20 mouse cellular contexts compared by ENCODE assay signal in genomic region chr5:134960430-134960829, GRCm38 (mm10). TPM values are rescaled to one million over a fixed set of nuclear protein-coding genes. Genes with fewer than 3 reads are reported as not detected.
DNase-seq lines count a peak whose midpoint lies in the region; ATAC-seq and TF ChIP-seq lines count a peak whose summit lies in the region.
"Had no signal": no experiment of that assay in that cellular context is flagged by ENCODE, and none has a peak within 500 bp of the region (broad histone marks: within the 10 kb centered on the region; RNA-seq: fewer than 3 reads in every experiment).

No protein-coding gene starts in this region.

- 46% methylated on average over 2 of the region's 2 CpGs for WGBS in embryonic facial prominence, embryonic 14.5 days
- 16% methylated on average over 2 of the region's 2 CpGs for WGBS in thymus, adult 2 months
- WGBS in hindbrain, embryonic 12.5 days = 75% methylated on average over 2 of the region's 2 CpGs
- 61% methylated on average over 2 of the region's 2 CpGs for WGBS in cerebellum, adult 2 months
- WGBS in forebrain, embryonic 10.5 days = 74% methylated on average over 2 of the region's 2 CpGs

- no peak overlapping the region for H3ac ChIP-seq in C2C12 (ENCODE audit: control insufficient read depth, insufficient read length, low read depth)

- H3K27me3 ChIP-seq in C2C12 (ENCODE audit: control insufficient read depth, insufficient read depth, insufficient read length) = no peaks in the 10 kb centered on the region
- no peaks in the 10 kb centered on the region for H3K27me3 ChIP-seq in embryonic facial prominence, embryonic 14.5 days (replicated peaks; ENCODE audit: control insufficient read depth, insufficient read depth, low read length)
- H3K27me3 ChIP-seq in thymus, adult 2 months (ENCODE audit: control insufficient read depth, insufficient read depth, low read length) = no peaks in the 10 kb centered on the region
- H3K27me3 ChIP-seq in hindbrain, embryonic 12.5 days = no peaks in the 10 kb centered on the region
- no peaks in the 10 kb centered on the region for H3K27me3 ChIP-seq in cerebellum, adult 2 months (ENCODE audit: control insufficient read depth, insufficient read depth, low read length)
- no peaks in the 10 kb centered on the region for H3K27me3 ChIP-seq in forebrain, embryonic 10.5 days (ENCODE audit: poor library complexity, severe bottlenecking)
- H3K27me3 ChIP-seq: intestine, embryonic 15.5 days had no signal

- H3K36me3 ChIP-seq in C2C12 (ENCODE audit: control insufficient read depth, insufficient read depth) = no peaks in the 10 kb centered on the region
- no peaks in the 10 kb centered on the region for H3K36me3 ChIP-seq in embryonic facial prominence, embryonic 14.5 days (ENCODE audit: control insufficient read depth, insufficient read depth, low read length)
- no peaks in the 10 kb centered on the region for H3K36me3 ChIP-seq in thymus, adult 2 months (ENCODE audit: control insufficient read depth, insufficient read depth, low read length)
- no peaks in the 10 kb centered on the region for H3K36me3 ChIP-seq in hindbrain, embryonic 12.5 days
- H3K36me3 ChIP-seq in forebrain, embryonic 10.5 days (replicated peaks) = no peaks in the 10 kb centered on the region
- H3K36me3 ChIP-seq: intestine, embryonic 15.5 days had no signal

- no peaks in the 10 kb centered on the region for H3K4me1 ChIP-seq in embryonic facial prominence, embryonic 14.5 days (ENCODE audit: control insufficient read depth, insufficient read depth, low read length)
- H3K4me1 ChIP-seq in thymus, adult 2 months (replicated peaks; ENCODE audit: control insufficient read depth, insufficient read depth, low read length) = peaks cover 40% of the 10 kb centered on the region
- H3K4me1 ChIP-seq in hindbrain, embryonic 12.5 days = no peaks in the 10 kb centered on the region
- H3K4me1 ChIP-seq in cerebellum, adult 2 months (ENCODE audit: control insufficient read depth, insufficient read depth, low read length) = no peaks in the 10 kb centered on the region
- H3K4me1 ChIP-seq in forebrain, embryonic 10.5 days = peaks cover 16% of the 10 kb centered on the region

- H3K27ac ChIP-seq in embryonic facial prominence, embryonic 14.5 days (replicated peaks; ENCODE audit: low read depth, low read length) = no peak overlapping the region
- peak overlapping the region; percentile 54; the same call in 1 of the 2 replicates for H3K27ac ChIP-seq in thymus, adult 2 months (ENCODE audit: control insufficient read depth, insufficient read depth, low read length)
- H3K27ac ChIP-seq in hindbrain, embryonic 12.5 days = no peak overlapping the region
- H3K27ac ChIP-seq in cerebellum, adult 2 months (ENCODE audit: insufficient read depth, low read length) = no peak overlapping the region
- H3K27ac ChIP-seq in forebrain, embryonic 10.5 days = no peak overlapping the region
- H3K27ac ChIP-seq: heart, adult 2 months; hindbrain, embryonic 14.5 days had no signal

- H3K4me3 ChIP-seq in C2C12 (ENCODE audit: insufficient read depth, poor library complexity, severe bottlenecking) = no peak overlapping the region
- no peak overlapping the region for H3K4me3 ChIP-seq in embryonic facial prominence, embryonic 14.5 days (ENCODE audit: low read depth, low read length)
- no peak overlapping the region for H3K4me3 ChIP-seq in thymus, adult 2 months (ENCODE audit: control insufficient read depth, insufficient read depth, low read length)
- no peak overlapping the region for H3K4me3 ChIP-seq in hindbrain, embryonic 12.5 days
- no peak overlapping the region for H3K4me3 ChIP-seq in cerebellum, adult 2 months (replicated peaks; ENCODE audit: insufficient read depth, low read depth, low read length)
- no peak overlapping the region for H3K4me3 ChIP-seq in forebrain, embryonic 10.5 days
- H3K4me3 ChIP-seq: heart, adult 2 months; intestine, embryonic 15.5 days had no signal

- H3K79me3 ChIP-seq in C2C12 (ENCODE audit: low read depth) = no peaks in the 10 kb centered on the region

- H3K9me3 ChIP-seq in embryonic facial prominence, embryonic 14.5 days (ENCODE audit: control insufficient read depth, low read length) = no peaks in the 10 kb centered on the region
- H3K9me3 ChIP-seq in hindbrain, embryonic 12.5 days (replicated peaks) = no peaks in the 10 kb centered on the region
- H3K9me3 ChIP-seq in forebrain, embryonic 10.5 days = no peaks in the 10 kb centered on the region
- H3K9me3 ChIP-seq: intestine, embryonic 15.5 days had no signal

- TF ChIP-seq POLR2A in thymus, adult 2 months (IDR thresholded peaks at IDR 0.05; ENCODE audit: control insufficient read depth, extremely low read depth, insufficient read depth, low read length, poor library complexity) = no peak
- TF ChIP-seq POLR2A in cerebellum, adult 2 months (IDR thresholded peaks at IDR 0.05; ENCODE audit: borderline replicate concordance, insufficient read depth, low read length) = no peak

- no peak overlapping the region for H3K9ac ChIP-seq in embryonic facial prominence, embryonic 14.5 days (ENCODE audit: low read depth, low read length)
- no peak overlapping the region for H3K9ac ChIP-seq in hindbrain, embryonic 12.5 days
- H3K9ac ChIP-seq: forebrain, postnatal 0 days; hindbrain, embryonic 14.5 days; intestine, embryonic 15.5 days; liver, postnatal 0 days had no signal

- no peaks in the 10 kb centered on the region for H3K79me2 ChIP-seq in C2C12 (ENCODE audit: control insufficient read depth, insufficient read depth)

- DNase-seq in 3134 (ENCODE audit: extremely low read depth, insufficient read length, low spot score) = peak; percentile 40
- peak; percentile 28 for DNase-seq in embryonic facial prominence, embryonic 14.5 days (ENCODE audit: low spot score)
- peak; percentile 43 for DNase-seq in thymus, adult 2 months
- DNase-seq in right cerebral cortex, adult 18-20 months = no peak
- DNase-seq in cerebellum, adult 2 months = no peak
- DNase-seq in forebrain, embryonic 10.5 days (ENCODE audit: extremely low spot score, low spot score) = no peak
- DNase-seq: adrenal gland, postnatal 25 days; cerebellum, adult 9-10 months; forebrain, postnatal 0 days; heart, adult 2 months; kidney, postnatal 4 days; liver; liver, postnatal 0 days had no signal

- TF ChIP-seq CTCF in C2C12 (IDR thresholded peaks at IDR 0.05; ENCODE audit: control insufficient read depth, insufficient read depth, insufficient read length) = no peak
- no peak for TF ChIP-seq CTCF in thymus, adult 2 months (IDR thresholded peaks at IDR 0.05; ENCODE audit: borderline replicate concordance, control insufficient read depth, extremely low read depth, insufficient read depth, low read length, poor library complexity)
- no peak for TF ChIP-seq CTCF in cerebellum, adult 2 months (IDR thresholded peaks at IDR 0.05; ENCODE audit: borderline replicate concordance, insufficient read depth, low read depth, low read length)

- no peak overlapping the region for H3K4me2 ChIP-seq in embryonic facial prominence, embryonic 14.5 days (ENCODE audit: low read depth, low read length)
- H3K4me2 ChIP-seq in hindbrain, embryonic 12.5 days (replicated peaks) = no peak overlapping the region
- H3K4me2 ChIP-seq: hindbrain, embryonic 14.5 days; intestine, embryonic 15.5 days; midbrain, embryonic 11.5 days had no signal

- no peak; the same call in 1 of the 2 replicates for ATAC-seq in embryonic facial prominence, embryonic 14.5 days (ENCODE audit: low read depth)
- ATAC-seq in hindbrain, embryonic 12.5 days (ENCODE audit: low FRiP score) = no peak
- ATAC-seq: activated CD4-positive, CD25-positive, alpha-beta regulatory T cell, adult 4 months; forebrain, postnatal 0 days; intestine, embryonic 15.5 days; liver, postnatal 0 days had no signal

RNA-seq across cellular contexts. Expression of gene Cldn4, which starts 13.7 kb away (rescaled TPM):
- polyA plus RNA-seq in C2C12 (2012; fragmentation: generic; extraction: Trizol) = 0.04 TPM
- 27.0 and 30.6 TPM in 2 replicates for polyA plus RNA-seq in embryonic facial prominence, embryonic 14.5 days (2014; fragmentation: Nextera tagmentation; extraction: Ambion mirVana)
- polyA plus RNA-seq in thymus, adult 2 months (2012; rRNA removed) = 55.4 and 57.8 TPM in 2 replicates
- polyA plus RNA-seq in hindbrain, embryonic 12.5 days (2016; fragmentation: Nextera tagmentation; extraction: Ambion mirVana) = 4.2 and 6.1 TPM in 2 replicates
- polyA plus RNA-seq in cerebellum, adult 2 months (2012; rRNA removed) = 0.07 TPM in 1 of 2 replicates, not detected in the other
- 6.2 and 6.3 TPM in 2 replicates for polyA plus RNA-seq in forebrain, embryonic 10.5 days (2016; fragmentation: Nextera tagmentation; extraction: Ambion mirVana)
- polyA plus RNA-seq: activated CD4-positive, CD25-positive, alpha-beta regulatory T cell, adult 4 months; forebrain, postnatal 0 days; heart, postnatal 0 days; hindbrain, embryonic 14.5 days had no signal

RNA-seq across cellular contexts. Expression of gene Cldn3, which starts 25.6 kb away (rescaled TPM):
- polyA plus RNA-seq in C2C12 (2012; fragmentation: generic; extraction: Trizol) = not detected
- 23.2 and 27.8 TPM in 2 replicates for polyA plus RNA-seq in embryonic facial prominence, embryonic 14.5 days (2014; fragmentation: Nextera tagmentation; extraction: Ambion mirVana)
- polyA plus RNA-seq in thymus, adult 2 months (2012; rRNA removed) = 14.7 and 15.0 TPM in 2 replicates
- polyA plus RNA-seq in hindbrain, embryonic 12.5 days (2016; fragmentation: Nextera tagmentation; extraction: Ambion mirVana) = 8.2 and 18.3 TPM in 2 replicates
- 0.52 and 0.67 TPM in 2 replicates for polyA plus RNA-seq in cerebellum, adult 2 months (2012; rRNA removed)
- polyA plus RNA-seq in forebrain, embryonic 10.5 days (2016; fragmentation: Nextera tagmentation; extraction: Ambion mirVana) = 10.8 and 14.9 TPM in 2 replicates
- polyA plus RNA-seq: activated CD4-positive, CD25-positive, alpha-beta regulatory T cell, adult 4 months had no signal

RNA-seq across cellular contexts. Expression of gene Mettl27, which starts 28.3 kb away (rescaled TPM):
- polyA plus RNA-seq in C2C12 (2012; fragmentation: generic; extraction: Trizol) = 4.3 TPM
- 10.6 and 18.2 TPM in 2 replicates for polyA plus RNA-seq in embryonic facial prominence, embryonic 14.5 days (2014; fragmentation: Nextera tagmentation; extraction: Ambion mirVana)
- polyA plus RNA-seq in thymus, adult 2 months (2012; rRNA removed) = 24.9 and 26.7 TPM in 2 replicates
- 10.4 and 10.5 TPM in 2 replicates for polyA plus RNA-seq in hindbrain, embryonic 12.5 days (2016; fragmentation: Nextera tagmentation; extraction: Ambion mirVana)
- polyA plus RNA-seq in cerebellum, adult 2 months (2012; rRNA removed) = 9.5 and 10.9 TPM in 2 replicates
- 10.3 and 11.8 TPM in 2 replicates for polyA plus RNA-seq in forebrain, embryonic 10.5 days (2016; fragmentation: Nextera tagmentation; extraction: Ambion mirVana)

RNA-seq across cellular contexts. Expression of gene Cldn13, which starts 45.1 kb away (rescaled TPM):
- not detected for polyA plus RNA-seq in C2C12 (2012; fragmentation: generic; extraction: Trizol)
- polyA plus RNA-seq in embryonic facial prominence, embryonic 14.5 days (2014; fragmentation: Nextera tagmentation; extraction: Ambion mirVana) = 0.15 and 0.20 TPM in 2 replicates
- 1.8 and 1.9 TPM in 2 replicates for polyA plus RNA-seq in thymus, adult 2 months (2012; rRNA removed)
- polyA plus RNA-seq in hindbrain, embryonic 12.5 days (2016; fragmentation: Nextera tagmentation; extraction: Ambion mirVana) = 2.4 and 2.6 TPM in 2 replicates
- not detected in 2 replicates for polyA plus RNA-seq in cerebellum, adult 2 months (2012; rRNA removed)
- polyA plus RNA-seq in forebrain, embryonic 10.5 days (2016; fragmentation: Nextera tagmentation; extraction: Ambion mirVana) = 2.0 and 4.9 TPM in 2 replicates
- polyA plus RNA-seq: forebrain, postnatal 0 days had no signal

RNA-seq across cellular contexts. Expression of gene Abhd11, which starts 48.5 kb away (rescaled TPM):
- polyA plus RNA-seq in C2C12 (2012; fragmentation: generic; extraction: Trizol) = 26.8 TPM
- 61.3 and 70.3 TPM in 2 replicates for polyA plus RNA-seq in embryonic facial prominence, embryonic 14.5 days (2014; fragmentation: Nextera tagmentation; extraction: Ambion mirVana)
- polyA plus RNA-seq in thymus, adult 2 months (2012; rRNA removed) = 71.7 and 84.8 TPM in 2 replicates
- 47.4 and 51.0 TPM in 2 replicates for polyA plus RNA-seq in hindbrain, embryonic 12.5 days (2016; fragmentation: Nextera tagmentation; extraction: Ambion mirVana)
- 59.0 and 65.1 TPM in 2 replicates for polyA plus RNA-seq in cerebellum, adult 2 months (2012; rRNA removed)
- polyA plus RNA-seq in forebrain, embryonic 10.5 days (2016; fragmentation: Nextera tagmentation; extraction: Ambion mirVana) = 40.1 and 40.8 TPM in 2 replicates

Comparison
In these comparisons a context has a peak if more than half of its experiments do, and no peak if none do; other contexts are left out.
1. DNase-seq: peak in 3134 (single experiment), embryonic facial prominence, embryonic 14.5 days (single experiment) and thymus, adult 2 months (single experiment); none in right cerebral cortex, adult 18-20 months (single experiment), cerebellum, adult 2 months (0 of 2) and forebrain, embryonic 10.5 days (single experiment).